Mouse (Mus musculus) heart, embryonic 16.5 days (tissue): ENCODE data around the gene Vars2. TPM values are rescaled to one million over a fixed set of nuclear protein-coding genes. Genes with fewer than 3 reads are reported as not detected.

Source experiments
- ATAC-seq: fragments of 200-750 bp; cut with Nextera tagmentation; replicated peaks from 2 replicates; pipeline ENCODE4 v1.8.0; 2017; ENCODE audit warnings: moderate number of reproducible peaks; ENCODE audit not compliant: insufficient read depth, low FRiP score; ENCODE audit errors: extremely low read depth
- H3K27ac ChIP-seq: fragments of 300-500 bp; sonication (generic); 2 replicates; pipeline ENCODE4 v1.5.1; 2014; ENCODE audit warnings: mild to moderate bottlenecking, low read length, control low read depth, moderate library complexity
- H3K27me3 ChIP-seq: fragments of 300-500 bp; sonication (generic); 2 replicates; pipeline ENCODE4 v1.6.1; 2014; ENCODE audit warnings: low read length, mixed read lengths; ENCODE audit not compliant: control insufficient read depth, insufficient read depth
- H3K36me3 ChIP-seq: fragments of 300-500 bp; sonication (generic); 2 replicates; pipeline ENCODE4 v1.6.1; 2014; ENCODE audit not compliant: control insufficient read depth, insufficient read depth
- H3K4me1 ChIP-seq: fragments of 300-500 bp; sonication (generic); 2 replicates; pipeline ENCODE4 v1.6.1; 2014; ENCODE audit warnings: low read length, mixed read lengths; ENCODE audit not compliant: control insufficient read depth, insufficient read depth
- H3K4me2 ChIP-seq: fragments of 300-500 bp; sonication (generic); 2 replicates; pipeline ENCODE4 v1.6.1; 2014; ENCODE audit warnings: low read depth, mild to moderate bottlenecking, control low read depth, low read length
- H3K4me3 ChIP-seq: fragments of 300-500 bp; sonication (generic); 2 replicates; pipeline ENCODE4 v1.5.1; 2014; ENCODE audit warnings: mild to moderate bottlenecking, control low read depth, low read length
- H3K9ac ChIP-seq: fragments of 300-500 bp; sonication (generic); 2 replicates; pipeline ENCODE4 v1.6.1; 2014; ENCODE audit warnings: low read length, control low read depth
- H3K9me3 ChIP-seq: fragments of 300-500 bp; sonication (generic); replicated peaks from 2 replicates; pipeline ENCODE4 v1.6.1; 2016; ENCODE audit warnings: low read length; ENCODE audit not compliant: control insufficient read depth
- whole genome bisulfite sequencing: fragments of 180-500 bp; shearing (Covaris S2); extraction: QIAGEN DNeasy Blood & Tissue Kit; methylation state at CpG from one replicate; pipeline ENCODE4 v1.1.7; 2014; 5-methylcytosine and 5-hydroxymethylcytosine counted together
- polyA plus RNA-seq: library from polyadenylated mRNA; unstranded; fragments of >200 nt; fragmentation: Nextera tagmentation; extraction: Ambion mirVana; gene quantifications from 2 replicates; pipeline ENCODE4 v1.2.1, GENCODE M21; 2015

Gene Vars2
- polyA plus RNA-seq, 1 experiment from 2014 or later: 12.8 TPM

- Histone ChIP-seq H3K27me3 (no peaks in the 10 kb centered on the region), H3K4me1 (no peaks in the 10 kb centered on the region), H3K27ac (no peak overlapping the region), H3K4me3 (no peak overlapping the region), H3K9ac (no peak overlapping the region), H3K36me3 (peaks cover 82% of the 10 kb centered on the region), H3K4me2 (no peak overlapping the region), H3K9me3 (no peaks in the 10 kb centered on the region)
- ATAC-seq: 0 out of 2 replicates have a peak, but pooled peaks have one; percentile 33
- WGBS: 80% methylated on average over 25 of the region's 25 CpGs
Observed at GRCm38 (mm10) chr17:35688347-35689175, 21.2 kb upstream of the Vars2 start.

GRCm38 (mm10) chr17:35685061-35685460, 17.7 kb upstream of the Vars2 start:
- ATAC-seq: no peak
- Histone ChIP-seq H3K9ac (no peak overlapping the region), H3K4me2 (no peak overlapping the region), H3K27ac (no peak overlapping the region), H3K9me3 (no peaks in the 10 kb centered on the region), H3K27me3 (no peaks in the 10 kb centered on the region), H3K4me1 (no peaks in the 10 kb centered on the region), H3K4me3 (no peak overlapping the region), H3K36me3 (peaks cover 67% of the 10 kb centered on the region)
- 68% methylated on average over 9 of the region's 9 CpGs for WGBS

DNA sequence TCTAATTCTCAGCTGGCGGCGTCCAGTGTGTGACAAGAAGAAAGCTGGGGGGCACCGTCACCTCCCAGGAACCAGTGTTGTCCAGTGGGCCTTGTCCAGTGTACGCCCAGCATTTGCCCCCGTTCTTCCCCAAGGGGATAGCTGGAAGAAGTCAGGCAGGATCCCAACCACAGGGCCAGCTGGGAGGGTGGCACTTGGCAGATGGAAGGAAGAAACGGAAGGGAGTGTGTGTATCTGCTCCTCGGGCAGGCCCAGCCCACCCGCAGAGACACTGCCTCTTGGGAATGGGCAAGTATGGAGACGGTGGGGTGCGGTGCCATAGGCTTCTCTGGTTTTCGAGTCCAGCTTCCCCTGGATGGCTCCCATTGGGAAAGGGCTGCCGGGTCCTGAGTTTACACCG, 14.6 kb upstream of the Vars2 start:
- no peak for ATAC-seq
- H3K9ac ChIP-seq: no peak overlapping the region
- no peaks in the 10 kb centered on the region for H3K9me3 ChIP-seq
- no peaks in the 10 kb centered on the region for H3K27me3 ChIP-seq
- H3K36me3 ChIP-seq: peaks cover 39% of the 10 kb centered on the region
- no peak overlapping the region for H3K4me2 ChIP-seq
- H3K27ac ChIP-seq: no peak overlapping the region
- no peak overlapping the region for H3K4me3 ChIP-seq
- 81% methylated on average over 13 of the region's 13 CpGs for WGBS
- no peaks in the 10 kb centered on the region for H3K4me1 ChIP-seq

GRCm38 (mm10) chr17:35680591-35680990, 13.2 kb upstream of the Vars2 start:
- ATAC-seq: no peak; the same call in 1 of the 2 replicates
- Histone ChIP-seq H3K4me3 (no peak overlapping the region), H3K9ac (no peak overlapping the region), H3K9me3 (no peaks in the 10 kb centered on the region), H3K27me3 (no peaks in the 10 kb centered on the region), H3K4me1 (no peaks in the 10 kb centered on the region), H3K27ac (no peak overlapping the region), H3K36me3 (peaks cover 29% of the 10 kb centered on the region), H3K4me2 (no peak overlapping the region)
- 53% methylated on average over 6 of the region's 6 CpGs for WGBS

- H3K4me1 ChIP-seq: peaks cover 6% of the 10 kb centered on the region
- under 1% methylated on average over 23 of the region's 23 CpGs for WGBS
- H3K27ac ChIP-seq: no peak within 1 kb of the TSS
- H3K9ac ChIP-seq: peak within 1 kb of the TSS; percentile 97
- no peaks in the 10 kb centered on the region for H3K9me3 ChIP-seq
- no peaks in the 10 kb centered on the region; the same call in 1 of the 2 replicates for H3K36me3 ChIP-seq
- H3K4me2 ChIP-seq: peak within 1 kb of the TSS; percentile 83
- peak; percentile 95 for ATAC-seq
- H3K4me3 ChIP-seq: peak within 1 kb of the TSS; percentile 89
- no peaks in the 10 kb centered on the region for H3K27me3 ChIP-seq
Observed at GRCm38 (mm10) chr17:35673416-35674035, 6.1 kb upstream of the Vars2 start, which contains the start of gene Gtf2h4. Gene Gtf2h4, minus strand, starts transcription at chr17:35673739.

DNA sequence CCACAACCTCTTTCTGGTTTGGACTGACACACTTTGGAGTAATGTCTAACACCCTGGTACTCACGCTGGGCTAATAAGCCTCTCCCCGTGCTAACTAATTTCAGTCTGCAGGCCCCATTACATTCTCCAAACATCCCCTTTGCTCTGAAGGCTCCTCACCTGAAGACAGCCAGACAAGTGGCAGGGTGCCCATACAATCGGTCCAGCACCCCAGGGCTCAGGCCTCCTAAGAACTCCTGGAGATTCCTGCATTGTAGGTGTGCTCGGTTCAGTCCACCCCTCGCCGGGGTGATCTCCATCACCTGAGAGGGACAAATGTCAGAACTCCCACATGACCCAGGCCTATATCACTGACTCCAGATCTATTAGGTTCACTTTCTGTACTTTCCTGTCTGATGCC, 5.1 kb upstream of the Vars2 start:
- no peaks in the 10 kb centered on the region; the same call in 1 of the 2 replicates for H3K36me3 ChIP-seq
- no peak overlapping the region for H3K4me3 ChIP-seq
- no peak overlapping the region for H3K27ac ChIP-seq
- no peaks in the 10 kb centered on the region for H3K9me3 ChIP-seq
- ATAC-seq: no peak
- no peaks in the 10 kb centered on the region for H3K27me3 ChIP-seq
- H3K4me2 ChIP-seq: peak overlapping the region; percentile 83; the same call in 1 of the 2 replicates
- peaks cover 11% of the 10 kb centered on the region for H3K4me1 ChIP-seq
- H3K9ac ChIP-seq: no peak overlapping the region
- WGBS: 85% methylated on average over 6 of the region's 6 CpGs

DNA sequence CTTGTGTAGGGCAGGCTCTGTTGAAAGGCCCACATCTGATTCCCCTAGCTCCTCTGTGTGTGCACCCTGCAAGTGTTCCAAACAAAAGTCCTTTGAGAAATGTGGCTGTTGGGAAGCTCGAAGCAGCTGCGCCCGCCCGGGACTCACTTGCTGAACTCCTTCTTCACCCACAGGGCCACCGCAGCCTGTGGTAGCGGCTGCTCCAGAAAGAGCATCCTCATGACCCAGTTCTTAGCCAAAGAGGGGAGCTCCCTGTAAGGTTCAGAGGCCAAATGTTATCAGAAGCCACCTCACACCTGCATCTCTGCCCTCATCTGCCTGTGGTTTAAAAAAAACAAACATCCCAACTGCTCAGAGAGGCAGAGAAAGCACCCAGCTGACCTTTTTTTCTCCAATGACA, 4.5 kb upstream of the Vars2 start:
- H3K27ac ChIP-seq: no peak overlapping the region
- no peak for ATAC-seq
- no peak overlapping the region for H3K4me2 ChIP-seq
- H3K9ac ChIP-seq: no peak overlapping the region
- no peak overlapping the region for H3K4me3 ChIP-seq
- H3K27me3 ChIP-seq: no peaks in the 10 kb centered on the region
- no peaks in the 10 kb centered on the region for H3K9me3 ChIP-seq
- H3K36me3 ChIP-seq: no peaks in the 10 kb centered on the region; the same call in 1 of the 2 replicates
- peaks cover 11% of the 10 kb centered on the region for H3K4me1 ChIP-seq
- WGBS: 84% methylated on average over 6 of the region's 6 CpGs

GRCm38 (mm10) chr17:35669731-35670130, 2.3 kb upstream of the Vars2 start:
- no peaks in the 10 kb centered on the region for H3K27me3 ChIP-seq
- 89% methylated on average over 9 of the region's 9 CpGs for WGBS

DNA sequence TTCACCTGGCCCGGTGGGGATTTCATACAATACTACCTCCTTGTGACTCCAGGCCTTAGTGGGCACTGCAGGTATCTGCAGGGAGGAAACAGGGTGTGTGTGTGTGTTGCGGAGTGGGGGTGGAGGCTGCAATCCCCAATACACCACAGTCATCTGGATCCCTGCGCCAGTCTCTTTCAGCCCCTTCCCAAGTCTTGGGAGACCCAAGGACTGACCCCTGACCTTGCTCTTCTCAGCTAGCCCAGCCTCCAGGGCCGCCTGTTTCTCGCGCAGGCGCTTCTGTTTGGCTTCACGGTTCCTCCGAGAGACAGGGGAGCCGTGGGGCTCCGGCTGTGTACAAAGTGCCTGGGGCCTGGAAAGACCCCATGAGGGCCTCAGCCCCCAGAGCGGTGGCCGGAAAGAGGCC, 538 bp downstream of the Vars2 start:
- 4% methylated on average over 13 of the region's 13 CpGs for WGBS
- H3K9ac ChIP-seq: peak overlapping the region; percentile 95
- peak overlapping the region; percentile 80 for H3K27ac ChIP-seq

More at GRCm38 (mm10) chr17:35669731-35670130, 2.3 kb upstream of the Vars2 start:
- Histone ChIP-seq H3K4me2 (no peak overlapping the region), H3K36me3 (no peaks in the 10 kb centered on the region; the same call in 1 of the 2 replicates), H3K9me3 (no peaks in the 10 kb centered on the region), H3K4me3 (no peak overlapping the region), H3K4me1 (peaks cover 16% of the 10 kb centered on the region), H3K27ac (no peak overlapping the region), H3K9ac (no peak overlapping the region)
- no peak for ATAC-seq

More for the DNA sequence above, 538 bp downstream of the Vars2 start:
- H3K36me3 ChIP-seq: peaks cover 3% of the 10 kb centered on the region; the same call in 1 of the 2 replicates
- H3K9me3 ChIP-seq: no peaks in the 10 kb centered on the region
- ATAC-seq: peak; percentile 25
- peaks cover 10% of the 10 kb centered on the region for H3K4me1 ChIP-seq
- no peaks in the 10 kb centered on the region for H3K27me3 ChIP-seq
- H3K4me3 ChIP-seq: peak overlapping the region; percentile 85
- peak overlapping the region; percentile 97 for H3K4me2 ChIP-seq
